Mouse (Mus musculus): ENCODE results near the gene Rps10. TPM values are rescaled to one million over a fixed set of nuclear protein-coding genes. Genes with fewer than 3 reads are reported as not detected.
"Not testable (repeated sequence)": the region's sequence is repeated elsewhere in the genome, so short reads cannot be mapped to it uniquely, and the experiment has no call there.

Rps10 gene
- polyA plus RNA-seq, 1 experiment from 2014 or later: 875 TPM

- Histone ChIP-seq H3K9me3 (replicated peaks) (no peaks in the 10 kb centered on the region), H3K36me3 (no peaks in the 10 kb centered on the region), H3K27ac (peak overlapping the region; percentile 83; the same call in 1 of the 2 replicates), H3K27me3 (ENCODE audit: low read depth, poor library complexity, severe bottlenecking) (peaks cover 49% of the 10 kb centered on the region), H3K4me1 (peaks cover 27% of the 10 kb centered on the region), H3K4me3 (peak overlapping the region; percentile 71)
- WGBS: under 1% methylated on average over 14 of the region's 14 CpGs
- DNase-seq (ENCODE audit: low spot score): peak; percentile 74
Measured at GRCm38 (mm10) chr17:27656011-27656399, 19.5 kb upstream of the Rps10 start.

- Histone ChIP-seq H3K36me3 (no peaks in the 10 kb centered on the region), H3K27ac (peak within 1 kb of the TSS; percentile 83), H3K27me3 (ENCODE audit: low read depth, poor library complexity, severe bottlenecking) (peaks cover 49% of the 10 kb centered on the region), H3K9me3 (replicated peaks) (no peaks in the 10 kb centered on the region), H3K4me1 (peaks cover 27% of the 10 kb centered on the region), H3K4me3 (peak within 1 kb of the TSS; percentile 71)
- DNase-seq (ENCODE audit: low spot score): peak; percentile 70
- 3% methylated on average over 65 of the region's 65 CpGs for WGBS
Measured at GRCm38 (mm10) chr17:27655089-27656010, 18.9 kb upstream of the Rps10 start, which contains the start of gene Pacsin1. Pacsin1 (plus strand) TSS chr17:27655509.

- no peaks in the 10 kb centered on the region for H3K9me3 ChIP-seq (replicated peaks)
- no peak overlapping the region for H3K27ac ChIP-seq
- H3K4me1 ChIP-seq: peaks cover 27% of the 10 kb centered on the region
- no peaks in the 10 kb centered on the region for H3K36me3 ChIP-seq
- DNase-seq (ENCODE audit: low spot score): no peak
- WGBS: 51% methylated on average over 10 of the region's 10 CpGs
- H3K27me3 ChIP-seq (ENCODE audit: low read depth, poor library complexity, severe bottlenecking): peaks cover 49% of the 10 kb centered on the region
- no peak overlapping the region for H3K4me3 ChIP-seq
Measured at GRCm38 (mm10) chr17:27653253-27653959, 16.9 kb upstream of the Rps10 start.

- Histone ChIP-seq H3K9me3 (replicated peaks) (no peaks in the 10 kb centered on the region), H3K4me3 (no peak overlapping the region), H3K27me3 (ENCODE audit: low read depth, poor library complexity, severe bottlenecking) (peaks cover 43% of the 10 kb centered on the region), H3K36me3 (no peaks in the 10 kb centered on the region), H3K27ac (no peak overlapping the region), H3K4me1 (peaks cover 25% of the 10 kb centered on the region)
- no peak for DNase-seq (ENCODE audit: low spot score)
- WGBS: 89% methylated on average over 23 of the region's 23 CpGs
Measured at GRCm38 (mm10) chr17:27652046-27652790, 15.7 kb upstream of the Rps10 start.

- peaks cover 20% of the 10 kb centered on the region for H3K4me1 ChIP-seq
- peaks cover 27% of the 10 kb centered on the region for H3K27me3 ChIP-seq (ENCODE audit: low read depth, poor library complexity, severe bottlenecking)
- H3K36me3 ChIP-seq: no peaks in the 10 kb centered on the region
- DNase-seq (ENCODE audit: low spot score): no peak
- 76% methylated on average over 13 of the region's 13 CpGs for WGBS
- no peak overlapping the region for H3K4me3 ChIP-seq
- H3K27ac ChIP-seq: no peak overlapping the region
- no peaks in the 10 kb centered on the region for H3K9me3 ChIP-seq (replicated peaks)
Measured at GRCm38 (mm10) chr17:27650586-27650985, 14.1 kb upstream of the Rps10 start.

GRCm38 (mm10) chr17:27650160-27650559 lies 13.7 kb upstream of the Rps10 start:
- H3K4me1 ChIP-seq: peaks cover 18% of the 10 kb centered on the region
- WGBS: 14% methylated on average over 12 of the region's 12 CpGs

GRCm38 (mm10) chr17:27645807-27646206 lies 9.3 kb upstream of the Rps10 start:
- no peak overlapping the region for H3K27ac ChIP-seq

More at GRCm38 (mm10) chr17:27650160-27650559, 13.7 kb upstream of the Rps10 start:
- DNase-seq (ENCODE audit: low spot score): peak; percentile 75
- Histone ChIP-seq H3K27ac (no peak overlapping the region), H3K4me3 (no peak overlapping the region), H3K27me3 (ENCODE audit: low read depth, poor library complexity, severe bottlenecking) (peaks cover 22% of the 10 kb centered on the region), H3K36me3 (no peaks in the 10 kb centered on the region), H3K9me3 (replicated peaks) (no peaks in the 10 kb centered on the region)

GRCm38 (mm10) chr17:27644572-27644971 lies 8.1 kb upstream of the Rps10 start:
- H3K27me3 ChIP-seq (ENCODE audit: low read depth, poor library complexity, severe bottlenecking): no peaks in the 10 kb centered on the region
- H3K9me3 ChIP-seq (replicated peaks): no peaks in the 10 kb centered on the region
- no peaks in the 10 kb centered on the region for H3K36me3 ChIP-seq
- no peak overlapping the region for H3K4me3 ChIP-seq
- DNase-seq (ENCODE audit: low spot score): no peak
- H3K27ac ChIP-seq: no peak overlapping the region
- peaks cover 24% of the 10 kb centered on the region for H3K4me1 ChIP-seq
- 47% methylated on average over 2 of the region's 2 CpGs for WGBS

More at GRCm38 (mm10) chr17:27645807-27646206, 9.3 kb upstream of the Rps10 start:
- WGBS: 37% methylated on average over 7 of the region's 7 CpGs
- no peak overlapping the region for H3K4me3 ChIP-seq
- DNase-seq (ENCODE audit: low spot score): no peak
- no peaks in the 10 kb centered on the region for H3K27me3 ChIP-seq (ENCODE audit: low read depth, poor library complexity, severe bottlenecking)
- no peaks in the 10 kb centered on the region for H3K36me3 ChIP-seq
- H3K9me3 ChIP-seq (replicated peaks): no peaks in the 10 kb centered on the region
- peaks cover 24% of the 10 kb centered on the region for H3K4me1 ChIP-seq

GRCm38 (mm10) chr17:27643756-27644155 lies 7.3 kb upstream of the Rps10 start:
- no peak overlapping the region for H3K4me3 ChIP-seq
- H3K9me3 ChIP-seq (replicated peaks): no peaks in the 10 kb centered on the region
- WGBS: 87% methylated on average over 9 of the region's 9 CpGs
- DNase-seq (ENCODE audit: low spot score): no peak
- no peaks in the 10 kb centered on the region for H3K27me3 ChIP-seq (ENCODE audit: low read depth, poor library complexity, severe bottlenecking)
- H3K4me1 ChIP-seq: peaks cover 24% of the 10 kb centered on the region
- H3K27ac ChIP-seq: no peak overlapping the region
- H3K36me3 ChIP-seq: no peaks in the 10 kb centered on the region

- 30% methylated on average over 6 of the region's 6 CpGs for WGBS
- H3K4me1 ChIP-seq: peaks cover 24% of the 10 kb centered on the region
- no peaks in the 10 kb centered on the region for H3K27me3 ChIP-seq (ENCODE audit: low read depth, poor library complexity, severe bottlenecking)
- no peak overlapping the region for H3K4me3 ChIP-seq
- no peaks in the 10 kb centered on the region for H3K9me3 ChIP-seq (replicated peaks)
- H3K27ac ChIP-seq: no peak overlapping the region; the same call in 1 of the 2 replicates
- no peak for DNase-seq (ENCODE audit: low spot score)
- no peaks in the 10 kb centered on the region for H3K36me3 ChIP-seq
Measured at GRCm38 (mm10) chr17:27643101-27643500, 6.6 kb upstream of the Rps10 start.

GRCm38 (mm10) chr17:27642491-27643062 lies 6.1 kb upstream of the Rps10 start:
- no peaks in the 10 kb centered on the region for H3K9me3 ChIP-seq (replicated peaks)
- H3K4me1 ChIP-seq: peaks cover 24% of the 10 kb centered on the region
- WGBS: 9% methylated on average over 12 of the region's 12 CpGs
- no peak overlapping the region for H3K4me3 ChIP-seq
- H3K27me3 ChIP-seq (ENCODE audit: low read depth, poor library complexity, severe bottlenecking): no peaks in the 10 kb centered on the region
- peak overlapping the region; percentile 46 for H3K27ac ChIP-seq
- DNase-seq (ENCODE audit: low spot score): no peak
- no peaks in the 10 kb centered on the region for H3K36me3 ChIP-seq

GRCm38 (mm10) chr17:27639851-27640250 lies 3.4 kb upstream of the Rps10 start:
- not testable (repeated sequence) for H3K27me3 ChIP-seq (ENCODE audit: low read depth, poor library complexity, severe bottlenecking); H3K27ac ChIP-seq; H3K9me3 ChIP-seq (replicated peaks); H3K36me3 ChIP-seq; H3K4me3 ChIP-seq; DNase-seq (ENCODE audit: low spot score)
- WGBS: 90% methylated on average over 6 of the region's 6 CpGs
- H3K4me1 ChIP-seq: peaks cover 23% of the 10 kb centered on the region

Data from limb, embryonic 10.5 days (tissue).